Mouse (Mus musculus) frontal cortex, adult 2 months (tissue): ENCODE results near the gene Cgn. TPM values are rescaled to one million over a fixed set of nuclear protein-coding genes. Genes with fewer than 3 reads are reported as not detected.

Experiments used
- polyA plus RNA-seq: library from polyadenylated mRNA; depleted of rRNA; stranded (reverse); fragments of >200 nt; gene quantifications from 2 replicates; pipeline ENCODE4 v1.2.3, GENCODE M21; 2012; rRNA removed

Cgn gene
- polyA plus RNA-seq, 1 experiment, result 3.7 TPM

Other genes starting within 250 kb of the Cgn start
- 47.5 and 50.5 TPM in 2 replicates for gene Snx27, start 203.8 kb downstream of the Cgn start, polyA plus RNA-seq
- gene Gm10972, start 143.4 kb downstream of the Cgn start, polyA plus RNA-seq, result not detected in 2 replicates
- gene Tuft1, start 127.6 kb downstream of the Cgn start, polyA plus RNA-seq, result 1.2 and 1.3 TPM in 2 replicates
- gene Selenbp2, start 92.9 kb downstream of the Cgn start, polyA plus RNA-seq, result 0.53 TPM in 1 of 2 replicates, not detected in the other
- 42.6 and 47.6 TPM in 2 replicates for gene Pogz, start 51.1 kb upstream of the Cgn start, polyA plus RNA-seq
- 245 and 253 TPM in 2 replicates for gene Psmb4, start 100.5 kb upstream of the Cgn start, polyA plus RNA-seq
- gene Selenbp1, start 146.6 kb upstream of the Cgn start, polyA plus RNA-seq, result 13.9 and 14.5 TPM in 2 replicates
- gene Rfx5, start 167.6 kb upstream of the Cgn start, polyA plus RNA-seq, result 27.8 and 31.8 TPM in 2 replicates
- gene Pi4kb, start 188.2 kb upstream of the Cgn start, polyA plus RNA-seq, result 58.9 and 64.4 TPM in 2 replicates
- 18.4 and 20.9 TPM in 2 replicates for gene Zfp687, start 229.0 kb upstream of the Cgn start, polyA plus RNA-seq